Mouse (Mus musculus) telencephalon, adult 2 months (tissue): Measurements from ENCODE around the gene Rxylt1.

Source experiments
- DNase-seq: peaks from one replicate; pipeline ENCODE4 v3.0.0-alpha.2; 2011; ENCODE audit warnings: low read depth, low spot score

Gene Rxylt1

GRCm38 (mm10) chr10:122044926-122045325, 52.2 kb downstream of the Rxylt1 start:
- DNase-seq, result no peak

GRCm38 (mm10) chr10:122040372-122040771, 56.8 kb downstream of the Rxylt1 start:
- DNase-seq, result no peak

DNA sequence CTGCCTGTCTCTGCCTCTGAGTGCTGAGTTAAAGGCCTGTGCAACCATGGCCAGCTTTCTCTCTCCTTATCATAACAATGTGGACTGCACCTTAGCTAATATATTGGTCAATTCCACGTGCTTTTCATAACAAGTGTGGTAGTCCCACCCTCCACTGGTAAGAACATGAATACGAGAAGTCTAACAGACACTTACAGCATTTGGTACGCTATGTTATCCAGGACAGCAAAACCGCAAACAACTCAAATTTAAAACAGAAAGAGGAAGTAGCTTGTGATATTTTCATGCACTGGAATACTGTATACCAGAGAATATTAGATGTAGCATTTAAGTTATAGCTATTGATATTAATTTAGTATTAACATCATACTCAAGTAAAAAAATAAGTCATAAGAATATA, 57.6 kb downstream of the Rxylt1 start:
- DNase-seq, result no peak

DNA sequence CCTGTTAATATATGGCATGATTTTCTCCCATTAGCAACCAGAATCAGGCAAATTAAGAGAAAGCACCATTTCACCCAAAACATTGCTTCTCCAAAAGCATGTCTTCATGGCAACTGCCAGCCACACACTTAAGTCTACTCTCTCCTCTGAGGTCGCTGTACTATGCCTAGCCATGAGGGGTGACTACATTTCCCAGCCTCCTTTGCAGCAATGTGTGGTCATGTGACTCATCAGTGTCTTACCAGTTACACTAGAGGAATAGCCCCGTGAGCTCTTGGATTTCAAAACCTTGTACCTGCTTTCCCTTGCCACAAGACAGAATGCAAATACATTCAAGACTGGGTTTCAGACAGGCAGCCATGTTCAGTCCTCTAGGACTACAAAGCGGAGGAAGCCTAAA, 58.6 kb downstream of the Rxylt1 start:
- DNase-seq, result no peak

DNA sequence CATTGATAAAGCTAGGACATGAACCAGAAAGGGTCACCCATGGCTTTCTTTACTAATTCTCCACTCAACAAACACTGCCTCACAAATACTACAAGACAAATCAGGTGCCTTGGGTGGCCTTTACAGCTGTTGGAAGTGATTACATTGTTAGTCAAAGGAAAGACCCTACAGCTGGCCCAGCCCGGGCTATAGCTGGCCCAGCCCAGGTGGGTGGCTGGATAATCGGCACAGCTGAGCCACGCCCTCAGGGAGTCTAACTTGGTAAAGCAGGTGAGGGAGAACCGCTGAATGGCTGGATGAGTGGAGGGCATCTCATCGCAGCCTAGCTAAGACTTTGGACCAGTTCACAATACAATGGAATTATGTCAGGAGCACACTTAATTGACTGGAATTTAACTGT, 63.9 kb downstream of the Rxylt1 start:
- no peak for DNase-seq

- DNase-seq, result no peak
Measured at GRCm38 (mm10) chr10:122030420-122030819, 66.8 kb downstream of the Rxylt1 start.

GRCm38 (mm10) chr10:122029738-122030137, 67.4 kb downstream of the Rxylt1 start:
- no peak for DNase-seq
